Mouse (Mus musculus) C2C12 (cell line): Measurements from ENCODE around the gene Cdkn1c.

Source experiments
- CTCF ChIP-seq: IDR thresholded peaks from one replicate; pipeline ENCODE4 v1.5.1; 2011; ENCODE audit not compliant: control insufficient read depth, insufficient read depth, insufficient read length
- MAX ChIP-seq: IDR thresholded peaks from one replicate; pipeline ENCODE4 v1.6.1; 2011; ENCODE audit warnings: mild to moderate bottlenecking, control low read depth
- MYOG ChIP-seq: IDR thresholded peaks from one replicate; pipeline ENCODE4 v1.6.1; 2011; ENCODE audit not compliant: control insufficient read depth, insufficient read length; ENCODE audit errors: extremely low read depth
- USF1 ChIP-seq: IDR thresholded peaks from one replicate; pipeline ENCODE4 v1.6.1; 2011; ENCODE audit warnings: low read depth, mild to moderate bottlenecking, control low read depth, moderate library complexity

GRCm38 (mm10) chr7:143501643-143502417, 41.0 kb upstream of the Cdkn1c start:
- TF ChIP-seq CTCF (no peak), MYOG (no peak), USF1 (no peak), MAX (no peak)
